Mouse (Mus musculus) left cerebral cortex, postnatal 25 days (tissue): ENCODE results near the gene Grin3b. TPM values are rescaled to one million over a fixed set of nuclear protein-coding genes. Genes with fewer than 3 reads are reported as not detected.
A peak's percentile ranks its signal among the peaks of the same experiment; 100 is the strongest.
"Not testable (repeated sequence)": the region's sequence is repeated elsewhere in the genome, so short reads cannot be mapped to it uniquely, and the experiment has no call there.

ENCODE experiments used
- DNase-seq, 2 experiments: peaks; one replicate each; pipeline ENCODE4 v3.0.0; 2022; ENCODE audit warnings: low spot score in 2 of 2, mixed read lengths in 1 of 2
- intact Hi-C: fragments of 180-260 bp; cut with DNase I; formaldehyde crosslinking; loops from one replicate; pipeline ENCODE4 v1.15.1; 2025
- total RNA-seq, 2 experiments: library from RNA; stranded (reverse); gene quantifications; 2 replicates each; pipeline ENCODE4 v1.2.3; 2021

Gene Grin3b
- total RNA-seq, 2 experiments from 2014 or later: 0.14 to 0.23 TPM

- intact Hi-C loops: no loop called here
- DNase-seq: peak; percentile 58 to 70
Measured at GRCm38 (mm10) chr10:79934272-79934721, 36.2 kb upstream of the Grin3b start.

GRCm38 (mm10) chr10:79934794-79935569, 35.5 kb upstream of the Grin3b start:
- no peak for DNase-seq
- intact Hi-C loops: no loop called here

GRCm38 (mm10) chr10:79936284-79936910, 34.1 kb upstream of the Grin3b start:
- DNase-seq: no peak
- intact Hi-C loops: no loop called here

- intact Hi-C loops: no loop called here
- DNase-seq: no peak
Measured at GRCm38 (mm10) chr10:79936911-79937441, 33.5 kb upstream of the Grin3b start.

- intact Hi-C loops: no loop called here
- no peak for DNase-seq
Measured at GRCm38 (mm10) chr10:79937775-79938526, 32.6 kb upstream of the Grin3b start.

- DNase-seq: peak in 1 of 2 experiments; percentile 31
- intact Hi-C loops: no loop called here
Measured at GRCm38 (mm10) chr10:79940749-79941148, 29.8 kb upstream of the Grin3b start.

- DNase-seq: no peak
- intact Hi-C loops: no loop called here
Measured at GRCm38 (mm10) chr10:79942988-79943387, 27.5 kb upstream of the Grin3b start.

GRCm38 (mm10) chr10:79943471-79943901, 27.0 kb upstream of the Grin3b start:
- DNase-seq: no peak
- intact Hi-C loops: no loop called here

GRCm38 (mm10) chr10:79945507-79946234, 24.8 kb upstream of the Grin3b start:
- no peak for DNase-seq
- intact Hi-C loops: no loop called here

GRCm38 (mm10) chr10:79946752-79947322, 23.7 kb upstream of the Grin3b start:
- no peak for DNase-seq
- intact Hi-C loops: no loop called here

GRCm38 (mm10) chr10:79947502-79947901, 23.0 kb upstream of the Grin3b start:
- intact Hi-C loops: no loop called here
- DNase-seq: no peak

- DNase-seq: no peak
- intact Hi-C loops: no loop called here
Measured at GRCm38 (mm10) chr10:79949873-79950272, 20.6 kb upstream of the Grin3b start.

- DNase-seq: no peak
- intact Hi-C loops: no loop called here
Measured at GRCm38 (mm10) chr10:79950661-79951060, 19.9 kb upstream of the Grin3b start.

- DNase-seq: peak in 1 of 2 experiments; percentile 36
- intact Hi-C loops: loop anchor here (2.0 kb wide), 1 partner anchor 119 kb away; no protein-coding TSS in a partner anchor
Measured at GRCm38 (mm10) chr10:79953946-79954345, 16.6 kb upstream of the Grin3b start.

GRCm38 (mm10) chr10:79955691-79956090, 14.8 kb upstream of the Grin3b start:
- intact Hi-C loops: loop anchor here (2.0 to 5.0 kb wide), 2 partner anchors 63 to 121 kb away; partner anchors contain the start of gene Cfd
- no peak for DNase-seq

GRCm38 (mm10) chr10:79956643-79957154, 13.8 kb upstream of the Grin3b start:
- intact Hi-C loops: loop anchor here (5.0 kb wide), 1 partner anchor 64 kb away; the partner anchor contains the start of gene Cfd
- no peak for DNase-seq

- DNase-seq: peak; percentile 57 to 75
- intact Hi-C loops: loop anchor here (1.0 to 5.0 kb wide), 2 partner anchors 33 to 66 kb away; partner anchors contain the start of gene Cfd
Measured at GRCm38 (mm10) chr10:79958140-79958816, 12.2 kb upstream of the Grin3b start.

- intact Hi-C loops: loop anchor here (5.0 kb wide), 1 partner anchor 67 kb away; the partner anchor contains the start of gene Cfd
- DNase-seq: not testable (repeated sequence)
Measured at GRCm38 (mm10) chr10:79959412-79959811, 11.1 kb upstream of the Grin3b start.
